Mouse (Mus musculus): ENCODE measurements around the gene Ahsg.

Ahsg gene

DNA sequence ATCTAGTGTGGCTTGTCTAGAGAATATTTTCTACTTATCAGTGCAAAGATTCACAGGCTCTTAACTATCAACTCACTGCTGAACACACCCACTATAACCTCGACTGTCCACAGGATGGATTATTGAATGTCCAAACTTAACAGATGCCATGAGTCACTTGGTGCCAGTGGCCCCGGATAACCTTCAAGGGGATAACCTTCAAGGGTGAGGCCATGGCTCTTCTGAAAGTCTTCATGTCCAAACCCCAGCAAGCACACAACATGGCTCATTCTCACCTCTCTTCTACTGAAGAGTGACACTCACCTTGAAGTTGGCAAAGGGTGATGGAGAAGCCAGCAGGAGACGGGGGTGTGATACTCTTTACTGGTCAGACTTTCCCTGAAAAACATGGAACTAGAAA is 4.4 kb upstream of the Ahsg start:
- DNase-seq (ENCODE audit: low read depth in 2 of 2, low spot score in 2 of 2): no peak

DNA sequence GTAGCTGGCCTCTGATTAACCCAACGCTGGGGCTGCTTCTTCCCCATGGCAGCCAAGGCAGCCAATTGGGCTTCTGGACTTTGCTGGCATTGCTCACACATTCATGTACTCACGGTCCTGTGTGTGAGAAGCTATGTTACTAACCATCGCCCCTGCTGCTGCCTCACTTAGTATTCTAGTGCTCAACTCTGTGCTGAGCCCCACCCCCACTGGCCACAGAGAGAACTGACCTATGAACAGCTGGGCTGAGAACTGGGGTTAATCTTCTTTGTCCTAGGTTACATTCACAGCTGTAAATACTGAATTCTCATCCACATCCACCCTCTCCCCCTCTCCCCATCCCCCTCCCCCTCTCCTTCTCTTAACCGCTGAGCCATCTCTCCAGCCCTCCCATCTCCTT is 2.2 kb upstream of the Ahsg start:
- no peak for DNase-seq (ENCODE audit: low read depth in 2 of 2, low spot score in 2 of 2)

DNA sequence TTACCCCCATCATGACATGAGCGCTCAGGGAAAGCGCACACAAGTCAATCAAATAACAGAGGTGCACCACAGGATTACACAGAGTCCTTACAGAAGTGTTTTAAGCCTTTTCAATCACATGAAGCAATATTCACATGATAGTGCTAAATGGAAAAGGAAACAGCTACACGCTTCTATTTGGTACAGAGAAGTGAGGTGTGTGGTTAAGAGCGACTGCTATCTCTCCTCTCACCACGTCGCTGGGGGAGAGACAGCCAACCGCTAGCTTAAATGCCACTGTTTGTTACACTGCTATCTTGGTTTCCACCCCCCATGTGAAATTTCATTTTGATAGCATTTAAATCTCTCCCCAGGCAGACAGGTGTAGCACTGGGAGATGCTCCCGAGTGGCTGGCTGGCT is 1.4 kb upstream of the Ahsg start:
- no peak for DNase-seq (ENCODE audit: low read depth in 2 of 2, low spot score in 2 of 2)

DNA sequence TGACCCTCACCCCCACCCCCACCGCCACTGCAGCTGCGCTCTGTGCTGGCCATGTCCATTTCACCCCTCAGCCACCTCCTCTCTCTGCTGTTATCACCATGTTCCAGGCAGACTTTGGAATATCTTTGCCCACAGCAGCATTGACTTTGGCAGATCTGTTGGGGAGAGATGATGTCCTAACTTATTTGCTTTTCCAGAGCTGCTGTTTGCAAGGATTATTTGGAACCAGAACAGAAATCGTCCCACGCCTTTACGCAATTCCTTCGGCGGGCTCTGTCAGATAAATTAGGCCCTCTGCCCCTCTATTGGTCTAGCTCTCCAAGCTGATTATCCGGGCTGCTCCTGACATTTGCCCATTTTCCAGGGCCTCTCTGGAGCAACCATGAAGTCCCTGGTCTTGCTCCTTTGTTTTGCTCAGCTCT is 667 bp downstream of the Ahsg start:
- DNase-seq (ENCODE audit: low read depth in 2 of 2, low spot score in 2 of 2): no peak

DNA sequence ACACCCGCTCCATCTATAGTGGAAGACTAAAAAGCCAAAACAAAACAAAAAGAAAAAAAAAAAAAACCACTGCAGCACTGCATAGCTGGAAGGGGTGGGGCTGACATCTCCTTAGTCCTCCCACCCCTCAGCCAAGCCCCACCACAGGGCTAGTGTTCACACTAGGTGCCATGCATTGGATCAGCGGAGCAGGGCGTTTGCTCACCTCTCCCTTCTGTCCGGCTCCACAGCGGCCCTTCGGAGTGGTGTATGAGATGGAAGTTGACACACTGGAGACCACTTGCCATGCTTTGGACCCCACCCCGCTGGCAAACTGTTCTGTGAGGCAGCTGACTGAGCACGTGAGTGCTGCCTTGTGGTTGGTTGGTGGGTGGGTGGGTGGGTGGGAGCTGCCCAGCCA is 3.0 kb downstream of the Ahsg start:
- no peak for DNase-seq (ENCODE audit: low read depth in 2 of 2, low spot score in 2 of 2)

DNA sequence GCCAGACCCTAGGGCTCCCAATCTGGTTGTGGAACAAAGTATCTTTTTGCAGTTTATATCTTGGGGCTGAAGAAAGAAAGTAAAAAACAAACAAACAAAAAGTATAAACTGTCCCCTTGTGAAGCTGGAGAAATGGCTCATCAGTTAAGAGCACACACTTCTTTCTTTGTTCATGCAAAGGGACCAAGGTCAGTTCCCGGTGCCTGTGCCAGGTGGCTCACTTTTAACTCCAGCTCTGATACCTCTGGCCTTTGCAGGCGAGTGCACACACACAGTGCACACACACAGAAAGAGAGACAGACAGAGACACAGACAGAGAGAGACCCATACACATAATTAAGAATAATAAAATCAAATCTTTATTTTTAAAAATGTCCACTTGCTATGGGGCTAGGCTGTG is 5.5 kb downstream of the Ahsg start:
- no peak for DNase-seq (ENCODE audit: low read depth in 2 of 2, low spot score in 2 of 2)

DNA sequence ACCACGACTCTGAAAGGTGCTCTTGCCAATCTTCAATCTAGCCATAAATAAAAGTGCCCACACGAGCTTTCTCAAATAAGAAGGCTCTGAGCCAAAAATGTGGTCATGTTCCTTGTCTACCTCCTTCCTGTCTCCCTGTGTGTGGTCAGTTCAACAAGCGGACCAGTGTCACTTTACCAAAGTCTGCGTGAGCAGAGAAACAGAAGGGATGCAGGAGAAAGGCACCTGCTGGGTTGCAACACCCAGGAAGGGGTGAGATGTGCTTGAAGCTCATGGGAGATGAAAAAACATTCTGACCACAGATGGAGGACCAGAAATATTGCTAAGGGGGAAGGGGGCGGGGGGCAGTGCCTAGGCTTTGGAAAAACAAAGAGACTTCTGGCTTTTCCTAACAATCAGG is 8.3 kb downstream of the Ahsg start:
- DNase-seq (ENCODE audit: low read depth in 2 of 2, low spot score in 2 of 2): no peak

DNA sequence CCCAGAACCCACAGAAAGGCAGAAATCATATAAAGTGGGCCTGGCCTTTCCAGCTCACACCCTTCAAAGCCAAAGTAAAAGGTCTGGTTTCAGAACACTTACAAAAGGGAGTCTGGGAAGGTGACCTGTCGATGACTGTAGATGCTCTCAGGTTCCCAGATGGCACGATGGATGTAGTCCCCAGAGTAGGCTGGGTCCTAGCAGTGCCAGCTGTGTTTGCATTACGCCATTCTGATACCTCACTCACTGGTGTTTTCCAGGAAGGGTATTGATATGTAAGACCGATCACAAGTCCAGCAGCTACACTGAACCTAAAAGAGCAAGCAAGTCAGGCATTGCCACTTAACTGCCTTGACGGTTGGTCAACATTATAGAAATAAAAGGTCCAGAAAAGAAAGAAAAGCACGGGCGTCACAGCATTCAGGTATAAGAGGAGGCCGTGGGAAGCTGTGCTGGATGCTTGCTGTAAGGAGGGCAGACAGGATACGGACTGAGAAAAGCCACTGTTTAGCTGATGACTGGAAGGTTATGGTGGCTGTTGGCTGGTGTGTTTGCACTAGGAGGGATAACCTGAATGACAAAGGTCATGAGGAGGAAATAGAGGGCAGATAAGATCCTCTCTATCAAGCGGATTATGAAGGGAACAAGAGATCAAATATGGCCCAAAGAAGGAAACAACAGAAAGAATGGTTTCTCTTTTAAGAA is 8.9 kb downstream of the Ahsg start:
- no peak for DNase-seq (ENCODE audit: low read depth in 2 of 2, low spot score in 2 of 2)

DNA sequence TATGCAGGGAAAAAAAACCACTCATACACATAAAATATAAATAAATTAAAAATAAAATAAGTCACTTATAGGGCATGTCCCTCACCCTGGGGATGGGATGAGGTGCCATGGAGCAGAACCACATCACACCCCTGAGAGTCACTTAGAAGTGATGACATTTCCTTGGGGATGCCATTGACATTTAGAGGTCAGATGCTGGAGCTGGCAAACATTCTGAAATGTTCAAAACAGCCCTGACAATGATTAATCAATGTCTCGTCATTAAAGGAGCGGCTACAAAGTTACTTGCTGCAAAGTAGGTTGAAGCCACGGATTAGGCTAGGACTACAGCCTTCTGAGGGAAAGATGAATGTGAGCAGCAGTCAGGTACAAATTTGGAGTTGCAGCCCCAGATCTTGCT is 10.2 kb downstream of the Ahsg start:
- DNase-seq (ENCODE audit: low read depth in 2 of 2, low spot score in 2 of 2): no peak

DNA sequence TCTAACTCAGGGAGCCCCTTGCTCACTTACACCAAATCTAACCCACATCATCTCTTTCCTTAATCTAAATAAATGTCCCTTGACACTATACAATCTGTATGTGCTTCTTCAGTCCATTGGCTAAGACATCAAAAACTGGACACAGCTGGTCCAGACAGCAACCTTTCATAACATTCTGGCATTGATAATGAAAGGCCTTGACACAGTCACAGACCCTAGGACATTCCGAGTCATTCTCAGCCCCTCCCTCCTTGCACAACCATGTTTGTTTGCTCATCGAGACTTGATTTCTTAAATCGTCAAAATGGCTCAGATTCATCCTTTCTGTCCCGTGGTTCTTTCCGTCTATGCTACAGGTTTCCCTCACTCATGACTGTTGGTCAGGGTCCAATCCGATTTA is 18.2 kb downstream of the Ahsg start:
- no peak for DNase-seq (ENCODE audit: low read depth in 2 of 2, low spot score in 2 of 2)

DNA sequence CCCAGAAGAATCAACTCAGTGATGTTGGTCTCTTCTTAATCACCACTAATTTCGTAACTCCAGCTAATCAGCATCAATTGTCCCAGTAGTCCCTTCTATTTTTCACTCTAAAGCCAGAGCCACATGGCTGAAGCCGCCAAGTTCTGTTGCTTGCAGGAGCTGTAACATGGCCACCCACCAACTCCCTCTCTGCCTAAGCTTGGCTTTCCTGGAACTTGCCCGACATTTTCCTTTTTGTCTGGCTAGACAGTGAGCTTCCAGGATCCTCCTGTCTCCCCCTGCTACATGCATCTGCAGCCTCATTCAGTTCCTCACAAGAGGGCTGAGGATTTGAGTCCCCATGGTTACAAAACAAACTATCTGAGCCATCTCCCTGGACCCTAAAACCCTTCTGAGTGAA is 20.9 kb downstream of the Ahsg start:
- no peak for DNase-seq (ENCODE audit: low read depth in 2 of 2, low spot score in 2 of 2)

DNA sequence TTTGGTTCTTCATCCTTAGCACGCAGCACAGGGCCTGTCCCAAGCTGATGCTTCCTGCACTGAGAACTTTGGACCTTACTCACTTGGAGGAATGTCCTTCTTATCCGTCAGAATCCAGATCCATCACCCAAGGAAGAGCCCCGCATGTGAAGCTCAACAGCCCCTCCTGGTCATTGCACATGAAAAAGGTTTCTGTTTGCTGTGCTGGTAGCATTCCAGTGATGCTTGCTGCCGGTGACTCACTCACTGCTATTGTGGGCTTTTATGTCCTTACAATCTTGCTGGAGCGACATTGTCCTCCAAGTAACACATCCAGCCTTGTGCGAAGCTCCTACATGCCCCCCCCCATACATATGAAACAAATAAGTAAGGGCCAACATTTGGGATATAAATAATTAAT is 21.8 kb downstream of the Ahsg start:
- DNase-seq (ENCODE audit: low read depth in 2 of 2, low spot score in 2 of 2): no peak

DNA sequence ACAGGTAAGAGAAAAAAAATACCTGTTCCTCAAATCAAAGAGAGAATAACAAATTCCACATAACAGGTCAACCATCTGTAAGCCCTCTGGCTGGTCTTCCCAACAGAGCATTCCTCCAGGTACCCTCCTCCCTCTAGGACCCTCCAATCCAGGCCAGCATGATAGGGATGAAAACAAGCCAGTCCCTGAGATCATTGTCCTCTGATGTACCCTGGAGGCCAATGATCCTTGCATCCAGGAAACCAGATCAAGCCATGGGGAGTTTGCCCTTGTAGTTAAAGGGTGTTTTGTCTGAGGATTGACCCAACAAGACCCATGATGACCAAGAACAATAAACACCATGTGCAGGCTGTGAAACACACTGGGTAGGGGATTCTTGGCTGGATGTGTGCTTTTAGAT is 23.2 kb downstream of the Ahsg start:
- no peak for DNase-seq (ENCODE audit: low read depth in 2 of 2, low spot score in 2 of 2)

DNA sequence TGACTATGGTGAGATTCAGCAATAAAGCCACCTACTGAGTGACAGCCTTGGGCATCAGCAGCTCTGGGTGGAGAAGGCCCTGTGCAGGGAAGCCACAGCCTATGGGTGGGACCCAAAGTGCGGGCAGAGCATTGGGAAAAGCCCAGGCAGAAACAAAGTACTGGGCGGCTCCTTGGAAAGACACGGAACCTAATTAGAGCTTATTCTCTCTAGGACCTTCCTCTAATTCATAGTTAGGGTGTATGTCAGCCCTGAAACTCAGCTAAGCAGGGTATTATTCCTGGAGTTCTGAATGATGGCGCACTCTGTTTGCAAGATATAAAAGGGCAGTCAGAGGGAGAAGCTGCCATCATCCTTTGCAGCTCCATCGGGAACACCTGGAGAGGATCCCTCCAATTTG is 27.0 kb downstream of the Ahsg start, which contains the start of gene Fetub:
TSS of gene Fetub (plus strand) at position 301 of the 400 bp plus-strand sequence.
- DNase-seq (ENCODE audit: low read depth in 2 of 2, low spot score in 2 of 2): no peak

DNA sequence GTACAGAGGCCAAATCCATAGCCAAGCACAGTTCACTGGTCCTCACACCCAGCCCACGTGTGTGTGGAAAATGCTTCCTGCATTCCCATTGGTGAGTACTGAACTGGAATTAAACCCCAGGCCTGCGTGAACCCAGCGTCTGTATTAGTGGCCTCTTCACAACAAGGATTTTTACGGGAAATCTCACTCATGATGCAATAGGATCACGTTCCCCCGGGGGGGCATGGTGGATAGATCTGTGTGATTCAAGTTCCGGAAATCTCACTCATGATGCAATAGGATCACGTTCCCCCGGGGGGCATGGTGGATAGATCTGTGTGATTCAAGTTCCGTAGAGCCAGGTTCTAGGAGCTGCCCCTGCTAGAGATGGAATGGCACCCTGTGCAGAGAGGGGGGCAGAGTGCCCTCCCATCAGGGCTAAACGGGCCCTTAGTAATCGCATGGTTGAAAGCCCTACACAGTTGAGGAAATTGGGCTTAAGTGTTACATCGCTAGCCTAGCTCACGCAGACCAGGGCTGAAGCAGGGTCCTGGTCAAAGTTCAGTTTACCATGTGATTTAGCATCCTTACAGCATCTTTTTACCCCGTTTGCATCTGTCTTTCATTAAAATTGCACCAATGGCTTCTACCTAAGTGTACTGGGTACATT is 27.7 kb downstream of the Ahsg start:
- no peak for DNase-seq (ENCODE audit: low read depth in 2 of 2, low spot score in 2 of 2)

DNA sequence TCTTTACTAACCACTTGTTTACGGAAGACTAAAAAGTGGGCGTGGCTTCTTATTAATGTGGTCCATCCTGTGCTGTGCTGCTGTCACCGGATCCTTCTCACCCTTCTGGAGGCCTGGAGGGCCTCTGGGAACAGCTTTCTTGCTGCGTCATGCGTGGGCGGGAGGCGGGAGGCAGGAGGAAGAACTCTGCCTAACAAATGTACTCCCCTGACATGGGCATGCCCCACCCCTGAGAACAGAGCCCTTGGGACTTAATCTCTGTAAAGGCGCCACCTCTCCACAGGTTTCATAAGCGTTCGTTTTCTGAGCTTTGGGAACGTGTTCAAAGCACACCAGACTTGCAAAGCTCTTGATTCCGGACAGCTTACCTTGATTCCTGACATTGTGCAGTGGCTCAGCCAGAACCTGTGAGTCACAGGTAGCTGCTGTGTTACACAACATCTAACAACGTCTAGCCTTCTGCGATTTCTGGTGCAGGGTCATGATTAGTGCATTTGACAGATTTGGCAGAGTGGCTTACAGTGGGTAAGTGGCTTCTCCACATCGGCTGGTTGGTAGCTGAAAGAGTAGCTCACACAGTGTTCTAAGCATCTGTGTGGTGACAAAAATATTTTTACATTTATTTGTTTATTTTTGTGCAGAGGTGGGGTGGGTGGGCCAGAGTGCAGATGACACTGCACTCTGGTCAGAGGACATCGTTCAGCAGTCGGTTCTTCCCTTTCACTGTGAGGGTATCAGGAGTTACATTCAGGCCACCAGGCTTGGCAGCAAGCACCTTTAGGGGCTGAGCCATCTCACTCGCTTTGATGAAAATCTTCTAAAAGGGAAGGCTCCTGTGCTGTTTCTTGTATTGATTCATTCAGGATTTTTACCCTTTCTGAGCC is 29.1 kb downstream of the Ahsg start:
- no peak for DNase-seq (ENCODE audit: low read depth in 2 of 2, low spot score in 2 of 2)

DNA sequence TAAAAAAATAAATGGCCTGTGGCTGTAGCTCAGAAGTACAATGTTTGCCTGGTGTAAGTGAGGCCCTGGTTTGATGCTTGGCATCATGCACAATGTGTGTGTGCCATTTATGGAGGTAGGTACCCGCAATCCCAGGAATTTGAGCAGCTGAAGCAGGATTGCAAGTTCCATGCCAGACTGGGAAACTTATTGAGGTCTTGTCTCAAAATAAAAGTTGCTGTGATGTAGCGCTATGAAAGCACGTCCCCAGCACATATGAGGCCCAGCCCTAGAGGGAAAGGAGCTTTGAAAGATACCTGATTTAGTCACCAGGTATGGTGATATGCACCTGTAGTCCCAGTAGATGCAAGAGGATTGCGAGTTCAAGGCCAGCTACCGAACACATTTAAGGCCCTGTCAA is 30.7 kb downstream of the Ahsg start:
- no peak for DNase-seq (ENCODE audit: low read depth in 2 of 2, low spot score in 2 of 2)

DNA sequence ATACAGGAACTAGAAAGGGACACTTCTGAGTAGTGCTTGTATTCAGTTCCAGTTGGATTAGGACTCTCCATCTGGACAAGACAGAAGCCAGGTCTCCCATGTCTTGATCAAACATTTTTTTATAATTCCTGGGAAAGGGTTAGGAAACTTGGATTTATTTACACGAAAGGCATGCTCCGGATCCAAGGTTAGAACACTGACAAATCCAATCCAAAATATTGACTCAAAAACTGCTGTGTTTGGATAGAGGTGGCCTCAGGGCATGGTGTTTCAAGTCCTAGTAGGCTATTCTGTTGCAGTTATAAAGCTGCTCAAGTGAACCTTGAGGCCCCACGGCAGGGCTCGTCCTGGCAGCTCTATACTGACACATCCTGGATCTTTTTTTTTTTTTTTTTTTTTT is 31.4 kb downstream of the Ahsg start:
- DNase-seq (ENCODE audit: low read depth in 2 of 2, low spot score in 2 of 2): no peak

DNA sequence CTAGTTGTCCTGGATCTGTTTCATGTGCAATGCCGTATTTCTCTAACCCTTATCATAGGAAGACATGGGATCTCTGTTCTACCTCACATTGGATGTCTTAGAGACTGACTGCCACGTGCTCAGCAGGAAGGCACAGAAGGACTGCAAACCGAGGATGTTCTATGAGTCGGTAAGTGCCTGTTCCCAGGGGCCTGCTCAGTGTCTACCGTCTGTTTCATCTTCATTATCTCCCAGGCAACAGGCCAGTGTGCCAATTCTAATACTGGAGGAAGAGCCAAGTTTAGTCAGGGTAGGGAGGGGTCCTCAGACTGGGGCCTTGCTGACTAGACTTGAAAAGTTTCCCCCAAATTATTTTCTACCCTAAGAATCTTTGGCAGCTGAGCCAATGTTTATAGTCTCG is 38.5 kb downstream of the Ahsg start:
- no peak for DNase-seq (ENCODE audit: low read depth in 2 of 2, low spot score in 2 of 2)

DNA sequence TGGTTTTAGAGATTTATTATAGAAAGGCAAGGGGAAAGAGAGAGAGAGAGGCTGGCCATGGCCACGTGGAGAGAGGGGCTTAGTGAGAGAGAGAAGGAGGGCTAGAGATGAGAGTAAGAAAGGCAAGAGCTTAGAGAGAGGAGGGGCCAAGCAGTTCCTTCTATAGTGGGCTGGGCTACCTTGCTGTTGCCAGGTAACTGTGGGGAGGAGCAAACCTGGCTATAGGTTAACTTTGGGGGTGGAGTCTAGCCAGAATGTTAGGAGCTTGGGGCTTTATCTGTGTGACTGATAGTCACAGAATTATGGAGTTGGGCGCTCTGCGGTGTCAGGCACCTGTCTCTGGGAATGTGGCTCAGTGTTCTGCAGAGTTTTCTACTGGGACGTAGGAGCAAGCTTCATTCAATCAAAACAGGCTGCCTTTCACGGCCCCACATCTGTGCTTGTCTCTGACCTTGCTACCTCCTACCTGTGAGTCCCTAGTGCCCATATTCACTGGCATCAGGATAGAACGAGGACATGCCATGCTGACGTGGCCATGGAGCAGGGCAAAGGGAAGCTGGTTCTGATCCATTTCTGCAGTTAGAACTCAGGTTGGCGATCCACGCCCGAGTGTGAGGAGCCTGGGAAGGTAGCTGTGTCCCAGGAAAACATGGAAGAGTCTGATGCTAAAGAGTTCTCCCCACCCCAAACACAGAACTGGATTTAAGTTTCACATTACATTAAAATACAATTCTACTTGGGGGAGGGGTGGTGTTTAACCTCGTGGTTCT is 40.5 kb downstream of the Ahsg start:
- DNase-seq (ENCODE audit: low read depth in 2 of 2, low spot score in 2 of 2): no peak

DNA sequence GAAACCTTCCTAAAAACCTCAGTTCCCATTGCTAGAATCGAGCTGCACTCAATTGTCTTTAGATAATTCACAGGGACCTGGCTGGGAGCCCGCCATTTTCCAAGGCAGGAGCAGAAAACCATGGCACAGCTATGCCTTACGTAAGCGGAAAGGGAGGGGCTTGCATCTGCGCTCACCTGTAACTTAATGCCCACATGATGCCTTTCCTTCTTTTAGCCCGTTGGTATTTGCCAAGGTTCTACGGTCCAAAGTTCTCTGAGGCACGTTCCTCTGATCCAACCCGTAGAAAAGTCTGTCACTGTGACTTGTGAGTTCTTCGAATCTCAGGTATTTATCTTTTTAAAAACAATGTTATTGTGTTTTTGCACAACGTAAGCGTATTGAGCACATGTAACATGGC is 46.6 kb downstream of the Ahsg start:
- DNase-seq (ENCODE audit: low read depth in 2 of 2, low spot score in 2 of 2): no peak
